20 mouse cellular contexts compared by ENCODE assay signal in the genomic region with DNA sequence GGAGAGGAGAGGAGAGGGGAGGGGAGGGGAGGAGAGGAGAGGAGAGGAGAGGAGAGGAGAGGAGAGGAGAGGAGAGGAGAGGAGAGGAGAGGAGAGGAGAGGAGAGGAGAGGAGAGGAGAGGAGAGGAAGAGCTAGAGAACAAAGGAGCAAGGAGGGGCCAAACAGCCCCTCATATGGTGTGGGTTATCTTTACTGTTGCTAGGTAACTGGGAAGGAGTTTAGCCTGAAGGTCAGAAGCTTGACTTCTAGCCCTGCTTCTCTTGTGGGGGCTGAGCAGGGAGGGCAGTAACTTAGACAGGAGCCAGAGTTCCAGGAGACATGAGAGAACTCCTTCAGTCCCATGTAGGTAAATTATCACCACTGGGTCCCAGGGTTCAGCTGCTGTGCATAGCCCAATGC. TPM values are rescaled to one million over a fixed set of nuclear protein-coding genes. Genes with fewer than 3 reads are reported as not detected.
"Had no signal": no experiment of that assay in that cellular context is flagged by ENCODE, and none has a peak within 500 bp of the region (broad histone marks: within the 10 kb centered on the region; RNA-seq: fewer than 3 reads in every experiment).

No protein-coding gene starts in this region.

RNA-seq across cellular contexts. Expression of gene Gm26741, which starts 60.0 kb away (rescaled TPM):
- polyA plus RNA-seq: gonadal fat pad, adult 2 months; heart, adult 2 months; heart, embryonic 11.5 days; heart, embryonic 13.5 days; heart, embryonic 15.5 days; heart, postnatal 0 days; hindbrain, embryonic 12.5 days; hindbrain, embryonic 14.5 days; hindbrain, embryonic 16.5 days; inflammation-experienced regulatory T-cells, adult 6 months; intestine, embryonic 15.5 days; intestine, postnatal 0 days; kidney, embryonic 15.5 days; limb, embryonic 11.5 days; limb, embryonic 13.5 days; limb, embryonic 15.5 days; liver, adult 2 months; liver, embryonic 12.5 days; liver, embryonic 14.5 days; liver, embryonic 16.5 days had no signal
